Mouse (Mus musculus) small intestine, adult 2 months (tissue): Measurements from ENCODE around the gene Fli1.

Experiments
- CTCF ChIP-seq: fragments of 200-500 bp; IDR thresholded peaks from 2 replicates; pipeline ENCODE4 v1.5.1; 2012; ENCODE audit warnings: low read depth, mild to moderate bottlenecking, control low read depth, inconsistent platforms, low read length, moderate library complexity, mixed read lengths; ENCODE audit not compliant: insufficient replicate concordance, insufficient read length; ENCODE audit errors: extremely low read depth
- POLR2A ChIP-seq: fragments of 200-500 bp; IDR thresholded peaks from 2 replicates; pipeline ENCODE4 v1.6.1; 2012; ENCODE audit warnings: low read depth, mild to moderate bottlenecking, control low read depth, inconsistent platforms, low read length, moderate library complexity

GRCm38 (mm10) chr9:32559859-32560258 is 17.2 kb upstream of the Fli1 start:
- TF ChIP-seq CTCF (no peak), POLR2A (no peak)
